Mouse (Mus musculus) MEL (cell line): ENCODE data around the gene Col2a1. TPM values are rescaled to one million over a fixed set of nuclear protein-coding genes. Genes with fewer than 3 reads are reported as not detected.

Experiments used
- DNase-seq: peaks from one replicate; pipeline ENCODE4 v3.0.0; 2011; ENCODE audit warnings: low read depth, low spot score
- H3K27ac ChIP-seq: 2 replicates; pipeline ENCODE4 v1.5.1; 2012; ENCODE audit warnings: low read depth, mild to moderate bottlenecking, control low read depth, low read length, moderate library complexity; ENCODE audit not compliant: control insufficient read depth
- H3K27me3 ChIP-seq, 2 experiments: fragments of 150-350 bp in 1 of 2; sonication (generic) in 1 of 2; 2 replicates each; pipeline ENCODE4 v1.6.1; 2012; ENCODE audit warnings: low read length in 2 of 2, mild to moderate bottlenecking in 2 of 2, improper control_type of control experiment in 1 of 2, moderate library complexity in 1 of 2; ENCODE audit not compliant: insufficient read depth in 2 of 2, control insufficient read depth in 1 of 2
- H3K36me3 ChIP-seq, 2 experiments: 2 replicates each; pipeline ENCODE4 v1.6.1; 2012 to 2014; ENCODE audit warnings: low read length in 2 of 2, improper control_type of control experiment in 1 of 2, inconsistent platforms in 1 of 2, mild to moderate bottlenecking in 1 of 2; ENCODE audit not compliant: insufficient read depth in 2 of 2, control insufficient read depth in 1 of 2
- H3K4me1 ChIP-seq, 2 experiments: fragments of 150-350 bp in 1 of 2; sonication (generic) in 1 of 2; 2 replicates each; pipeline ENCODE4 v1.6.1; 2012; ENCODE audit warnings: low read length in 2 of 2, improper control_type of control experiment in 1 of 2, mild to moderate bottlenecking in 1 of 2; ENCODE audit not compliant: insufficient read depth in 2 of 2, control insufficient read depth in 1 of 2
- H3K4me3 ChIP-seq, 2 experiments: fragments of 150-350 bp in 1 of 2; sonication (generic) in 1 of 2; 2 replicates each; pipeline ENCODE4 v1.5.1; 2012; ENCODE audit warnings: low read depth in 2 of 2, low read length in 2 of 2, mild to moderate bottlenecking in 2 of 2, moderate library complexity in 2 of 2, control low read depth in 1 of 2, improper control_type of control experiment in 1 of 2; ENCODE audit not compliant: control insufficient read depth in 1 of 2, insufficient read depth in 1 of 2
- H3K79me2 ChIP-seq: 2 replicates; pipeline ENCODE4 v1.6.1; 2012; ENCODE audit warnings: mild to moderate bottlenecking, low read length, moderate library complexity; ENCODE audit not compliant: control insufficient read depth, poor library complexity, insufficient read depth
- H3K9ac ChIP-seq: 2 replicates; pipeline ENCODE4 v1.6.1; 2012; ENCODE audit warnings: low read depth, mild to moderate bottlenecking, control low read depth, low read length, moderate library complexity; ENCODE audit not compliant: control insufficient read depth, poor library complexity, severe bottlenecking
- H3K9me3 ChIP-seq: fragments of 150-350 bp; sonication (generic); replicated peaks from 2 replicates; pipeline ENCODE4 v1.6.1; 2012; ENCODE audit warnings: mild to moderate bottlenecking, low read length, improper control_type of control experiment, moderate library complexity; ENCODE audit not compliant: insufficient read depth
- BHLHE40 ChIP-seq: IDR thresholded peaks from 2 replicates; pipeline ENCODE4 v1.6.1; 2012; ENCODE audit warnings: low read depth, mild to moderate bottlenecking, inconsistent platforms, low read length, improper control_type of control experiment, borderline replicate concordance
- CTCF ChIP-seq, 3 experiments: IDR thresholded peaks in 2 of 3; conservative IDR thresholded peaks in 1 of 3; 2 replicates each; pipeline ENCODE4 v1.5.1; 2011 to 2012; ENCODE audit warnings: low read length in 3 of 3, low read depth in 2 of 3, mild to moderate bottlenecking in 2 of 3, improper control_type of control experiment in 1 of 3, inconsistent platforms in 1 of 3, mixed read lengths in 1 of 3, moderate library complexity in 1 of 3; ENCODE audit not compliant: control insufficient read depth in 1 of 3, insufficient read depth in 1 of 3, poor library complexity in 1 of 3, severe bottlenecking in 1 of 3
- E2F4 ChIP-seq: IDR thresholded peaks from 2 replicates; pipeline ENCODE4 v1.6.1; 2011; ENCODE audit warnings: low read depth, low read length, improper control_type of control experiment, borderline replicate concordance
- ELF1 ChIP-seq: IDR thresholded peaks from 2 replicates; pipeline ENCODE4 v1.6.1; 2014; ENCODE audit warnings: low read depth, mild to moderate bottlenecking, inconsistent platforms, low read length, improper control_type of control experiment, moderate library complexity
- EP300 ChIP-seq, 2 experiments: IDR thresholded peaks; 2 replicates each; pipeline ENCODE4 v1.6.1; 2011; ENCODE audit warnings: improper control_type of control experiment in 2 of 2, low read length in 2 of 2, low read depth in 1 of 2, mild to moderate bottlenecking in 1 of 2
- ETS1 ChIP-seq: IDR thresholded peaks from 2 replicates; pipeline ENCODE4 v1.6.1; 2012; ENCODE audit warnings: low read depth, mild to moderate bottlenecking, inconsistent platforms, low read length, improper control_type of control experiment, moderate library complexity
- GABPA ChIP-seq: IDR thresholded peaks from 2 replicates; pipeline ENCODE4 v1.6.1; 2012; ENCODE audit warnings: low read depth, mild to moderate bottlenecking, inconsistent platforms, low read length, improper control_type of control experiment, moderate library complexity
- GATA1 ChIP-seq: IDR thresholded peaks from 2 replicates; pipeline ENCODE4 v1.6.1; 2011; ENCODE audit warnings: low read depth, low read length, improper control_type of control experiment
- HCFC1 ChIP-seq: IDR thresholded peaks from 2 replicates; pipeline ENCODE4 v1.6.1; 2012; ENCODE audit warnings: low read depth, mild to moderate bottlenecking, inconsistent platforms, low read length, improper control_type of control experiment, moderate library complexity
- JUND ChIP-seq: IDR thresholded peaks from 2 replicates; pipeline ENCODE4 v1.6.1; 2011; ENCODE audit warnings: low read depth, mild to moderate bottlenecking, improper control_type of control experiment, low read length
- MAFK ChIP-seq: IDR thresholded peaks from 2 replicates; pipeline ENCODE4 v1.6.1; 2011; ENCODE audit warnings: low read depth, mild to moderate bottlenecking, low read length, improper control_type of control experiment, borderline replicate concordance
- MAX ChIP-seq: IDR thresholded peaks from 2 replicates; pipeline ENCODE4 v1.6.1; 2011; ENCODE audit warnings: low read length, improper control_type of control experiment
- MAZ ChIP-seq: IDR thresholded peaks from 2 replicates; pipeline ENCODE4 v1.6.1; 2012; ENCODE audit warnings: low read depth, mild to moderate bottlenecking, inconsistent platforms, low read length, improper control_type of control experiment
- MEF2A ChIP-seq: IDR thresholded peaks from 2 replicates; pipeline ENCODE4 v1.6.1; 2014; ENCODE audit warnings: low read depth, mild to moderate bottlenecking, inconsistent platforms, low read length, improper control_type of control experiment; ENCODE audit not compliant: poor library complexity, insufficient replicate concordance, severe bottlenecking; ENCODE audit errors: extremely low read depth
- MXI1 ChIP-seq: IDR thresholded peaks from 2 replicates; pipeline ENCODE4 v1.6.1; 2011; ENCODE audit warnings: mild to moderate bottlenecking, low read depth, low read length, improper control_type of control experiment
- MYB ChIP-seq: IDR thresholded peaks from 2 replicates; pipeline ENCODE4 v1.6.1; 2011; ENCODE audit warnings: mild to moderate bottlenecking, low read depth, low read length, improper control_type of control experiment
- NELFE ChIP-seq: IDR thresholded peaks from 2 replicates; pipeline ENCODE4 v1.6.1; 2011; ENCODE audit warnings: low read depth, low read length, improper control_type of control experiment
- POLR2A ChIP-seq, 2 experiments: IDR thresholded peaks; 2 replicates each; pipeline ENCODE4 v1.6.1; 2011 to 2012; ENCODE audit warnings: low read length in 2 of 2, mild to moderate bottlenecking in 2 of 2, control low read depth in 1 of 2, improper control_type of control experiment in 1 of 2, low read depth in 1 of 2, moderate library complexity in 1 of 2; ENCODE audit not compliant: control insufficient read depth in 1 of 2, insufficient read depth in 1 of 2, poor library complexity in 1 of 2
- RAD21 ChIP-seq: IDR thresholded peaks from 2 replicates; pipeline ENCODE4 v1.6.1; 2011; ENCODE audit warnings: mild to moderate bottlenecking, low read depth, low read length, improper control_type of control experiment
- RCOR1 ChIP-seq: IDR thresholded peaks from 2 replicates; pipeline ENCODE4 v1.6.1; 2012; ENCODE audit warnings: low read depth, mild to moderate bottlenecking, inconsistent platforms, low read length, improper control_type of control experiment
- TCF12 ChIP-seq: IDR thresholded peaks from 2 replicates; pipeline ENCODE4 v1.6.1; 2014; ENCODE audit warnings: low read depth, mild to moderate bottlenecking, inconsistent platforms, low read length, improper control_type of control experiment, moderate library complexity
- UBTF ChIP-seq: IDR thresholded peaks from 2 replicates; pipeline ENCODE4 v1.6.1; 2012; ENCODE audit warnings: low read depth, mild to moderate bottlenecking, inconsistent platforms, low read length, improper control_type of control experiment, moderate library complexity, borderline replicate concordance; ENCODE audit not compliant: insufficient read depth
- USF1 ChIP-seq: IDR thresholded peaks from 2 replicates; pipeline ENCODE4 v1.6.1; 2014; ENCODE audit warnings: low read depth, mild to moderate bottlenecking, inconsistent platforms, low read length, improper control_type of control experiment, moderate library complexity
- ZKSCAN1 ChIP-seq: IDR thresholded peaks from 2 replicates; pipeline ENCODE4 v1.6.1; 2012; ENCODE audit warnings: low read depth, mild to moderate bottlenecking, inconsistent platforms, low read length, improper control_type of control experiment, moderate library complexity
- ZMIZ1 ChIP-seq: IDR thresholded peaks from 2 replicates; pipeline ENCODE4 v1.6.1; 2012; ENCODE audit warnings: low read depth, mild to moderate bottlenecking, inconsistent platforms, low read length, improper control_type of control experiment, moderate library complexity
- ZNF384 ChIP-seq: IDR thresholded peaks from 2 replicates; pipeline ENCODE4 v1.6.1; 2012; ENCODE audit warnings: low read depth, mild to moderate bottlenecking, inconsistent platforms, low read length, improper control_type of control experiment
- polyA plus RNA-seq, 2 experiments: library from polyadenylated mRNA; stranded (reverse) in 1 of 2; unstranded in 1 of 2; fragments of >175 nt in 1 of 2; fragments of >200 nt in 1 of 2; gene quantifications; 2 replicates each; pipeline versions ENCODE4 v1.2.1 to v1.2.4; 2012; ENCODE audit warnings: low replicate concordance in 2 of 2, low read depth in 1 of 2; ENCODE audit not compliant: insufficient read length in 2 of 2, insufficient read depth in 1 of 2, missing spikeins in 1 of 2
- total RNA-seq: library from RNA; depleted of rRNA; stranded (reverse); fragments of 300-350 nt; gene quantifications from 2 replicates; pipeline ENCODE4 v1.2.3, GENCODE M21; 2012

Gene Col2a1
- total and polyA plus RNA-seq, 3 experiments = 0.04 TPM; not detected in 1

DNA sequence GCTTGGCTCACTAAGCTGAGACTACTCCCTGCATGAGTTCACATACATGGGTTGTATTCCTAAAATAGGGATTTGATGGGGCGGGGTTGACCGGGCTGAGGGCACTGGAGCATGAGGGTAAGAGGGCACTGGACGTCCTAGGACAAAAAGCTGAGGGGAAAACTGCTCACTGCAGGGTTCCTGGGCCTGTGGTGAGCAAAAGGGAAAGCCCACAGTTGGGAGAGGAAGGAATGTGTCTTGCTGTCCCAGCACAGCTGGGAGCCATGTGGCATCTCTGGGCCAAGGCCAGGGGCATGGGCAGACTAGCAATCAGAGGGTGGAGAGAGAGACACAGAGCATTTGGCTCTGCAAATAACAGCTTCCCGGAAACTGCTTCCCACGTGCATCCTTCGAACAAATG is 65.9 kb downstream of the Col2a1 start:
- H3K9me3 ChIP-seq = no peaks in the 10 kb centered on the region
- DNase-seq = no peak
- H3K27me3 ChIP-seq = peaks cover 8 to 9% of the 10 kb centered on the region in 2 experiments
- no peak overlapping the region for H3K9ac ChIP-seq
- H3K4me1 ChIP-seq = peaks cover 0 to 9% of the 10 kb centered on the region in 2 experiments; a peak in 2 of 4 replicates
- no peak overlapping the region for H3K4me3 ChIP-seq
- no peaks in the 10 kb centered on the region for H3K79me2 ChIP-seq
- H3K36me3 ChIP-seq = no peaks in the 10 kb centered on the region
- TF ChIP-seq HCFC1 (no peak), UBTF (no peak), MXI1 (no peak)
- H3K27ac ChIP-seq = no peak overlapping the region

- TF ChIP-seq BHLHE40 (no peak), ZMIZ1 (no peak), RAD21 (no peak), ETS1 (no peak), JUND (no peak), GATA1 (no peak), GABPA (no peak), RCOR1 (no peak), NELFE (no peak), E2F4 (no peak), MAFK (no peak)
- H3K27ac ChIP-seq = no peak overlapping the region
- H3K4me3 ChIP-seq = no peak overlapping the region
- no peak overlapping the region for H3K9ac ChIP-seq
- H3K9me3 ChIP-seq = no peaks in the 10 kb centered on the region
- H3K79me2 ChIP-seq = no peaks in the 10 kb centered on the region
- H3K4me1 ChIP-seq = no peaks in the 10 kb centered on the region
- DNase-seq = no peak
- H3K27me3 ChIP-seq = peaks cover 6 to 13% of the 10 kb centered on the region in 2 experiments
- H3K36me3 ChIP-seq = no peaks in the 10 kb centered on the region
These were observed 72.1 kb downstream of the Col2a1 start for GRCm38 (mm10) chr15:97932441-97932840.

DNA sequence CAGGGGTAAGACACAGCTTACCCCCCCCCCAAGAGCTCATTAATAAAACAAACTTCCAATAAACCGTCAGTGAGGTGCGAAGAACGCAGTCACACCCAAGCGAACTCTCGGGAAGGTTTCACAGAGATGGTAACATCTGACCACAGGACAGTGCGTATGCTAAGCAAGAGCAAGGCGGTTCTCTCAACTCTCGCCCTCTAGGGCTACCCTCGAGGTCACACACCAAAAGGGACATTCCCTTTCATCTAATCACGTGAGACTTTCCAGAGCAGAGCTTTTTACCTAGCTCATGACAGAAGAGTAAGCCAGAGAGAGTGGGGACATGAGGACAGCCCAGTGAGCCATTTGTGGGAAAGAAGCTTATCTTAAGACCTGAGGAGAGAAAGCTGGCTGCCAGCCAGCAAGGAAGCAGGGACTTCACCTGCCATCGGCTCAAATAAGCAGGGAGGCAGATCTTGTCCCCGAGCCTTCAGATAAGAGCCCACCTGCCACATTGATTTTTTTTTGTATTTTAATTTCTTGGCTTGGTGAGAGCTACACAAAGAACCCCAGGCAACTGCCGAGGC is 75.2 kb downstream of the Col2a1 start:
- Histone ChIP-seq H3K4me3 (no peak overlapping the region), H3K9me3 (no peaks in the 10 kb centered on the region), H3K36me3 (no peaks in the 10 kb centered on the region), H3K79me2 (no peaks in the 10 kb centered on the region), H3K27me3 (peaks cover 8 to 12% of the 10 kb centered on the region in 2 experiments), H3K27ac (no peak overlapping the region), H3K4me1 (no peaks in the 10 kb centered on the region), H3K9ac (no peak overlapping the region)
- DNase-seq = peak; percentile 36
- TF ChIP-seq POLR2A (IDR thresholded peaks at IDR 0.05; ENCODE audit: control insufficient read depth in 1 of 2, insufficient read depth in 1 of 2, low read depth in 1 of 2, low read length in 2 of 2, poor library complexity in 1 of 2) (no peak), ZNF384 (no peak), USF1 (no peak), MAX (no peak), ELF1 (no peak), CTCF (IDR thresholded peaks at IDR 0.05 in 2 of 3, conservative IDR thresholded peaks at IDR 0.05 in 1 of 3; ENCODE audit: control insufficient read depth in 1 of 3, insufficient read depth in 1 of 3, low read depth in 2 of 3, low read length in 3 of 3, poor library complexity in 1 of 3, severe bottlenecking in 1 of 3) (no peak), MAZ (no peak), ZKSCAN1 (no peak), MYB (no peak), ETS1 (no peak), MEF2A (no peak), EP300 (IDR thresholded peaks at IDR 0.05; ENCODE audit: low read depth in 1 of 2, low read length in 2 of 2) (peak in 1 of 2 experiments; percentile 39; a peak in 1 of 4 replicates), GATA1 (no peak; the same call in 1 of the 2 replicates), TCF12 (0 out of 2 replicates have a peak, but pooled peaks have one; percentile 8)
